Mouse (Mus musculus): ENCODE results near the gene Pamr1.

Pamr1 gene

GRCm38 (mm10) chr2:102549611-102550266, at the start of gene Pamr1:
Gene Pamr1, plus strand, starts transcription at chr2:102550012.
- peak; percentile 9 for DNase-seq

- no peak for DNase-seq
These were observed 42.2 kb upstream of the Pamr1 start for GRCm38 (mm10) chr2:102507633-102508032.

GRCm38 (mm10) chr2:102508154-102508553, 41.7 kb upstream of the Pamr1 start:
- no peak for DNase-seq

- no peak for DNase-seq
These were observed 29.9 kb upstream of the Pamr1 start for GRCm38 (mm10) chr2:102519956-102520355.

- no peak for DNase-seq
These were observed 22.2 kb upstream of the Pamr1 start for GRCm38 (mm10) chr2:102527563-102527962.

- DNase-seq = no peak
These were observed 16.4 kb upstream of the Pamr1 start for GRCm38 (mm10) chr2:102533437-102533836.

GRCm38 (mm10) chr2:102536766-102537165, 13.0 kb upstream of the Pamr1 start:
- no peak for DNase-seq

GRCm38 (mm10) chr2:102540438-102541230, 9.2 kb upstream of the Pamr1 start:
- no peak for DNase-seq

- no peak for DNase-seq
These were observed 8.2 kb upstream of the Pamr1 start for GRCm38 (mm10) chr2:102541404-102542125.

- DNase-seq = no peak
These were observed 5.7 kb upstream of the Pamr1 start for GRCm38 (mm10) chr2:102543961-102544719.

- DNase-seq = no peak
These were observed 1.2 kb downstream of the Pamr1 start for GRCm38 (mm10) chr2:102550910-102551582.

- no peak for DNase-seq
These were observed 1.8 kb downstream of the Pamr1 start for GRCm38 (mm10) chr2:102551594-102551993.

- no peak for DNase-seq
These were observed 2.3 kb downstream of the Pamr1 start for GRCm38 (mm10) chr2:102552095-102552537.

- DNase-seq = no peak
These were observed 7.3 kb downstream of the Pamr1 start for GRCm38 (mm10) chr2:102557085-102557484.

- DNase-seq = no peak
These were observed 9.2 kb downstream of the Pamr1 start for GRCm38 (mm10) chr2:102558965-102559364.

GRCm38 (mm10) chr2:102563848-102564247, 14.0 kb downstream of the Pamr1 start:
- DNase-seq = no peak

GRCm38 (mm10) chr2:102579248-102579647, 29.4 kb downstream of the Pamr1 start:
- no peak for DNase-seq

GRCm38 (mm10) chr2:102589977-102590376, 40.2 kb downstream of the Pamr1 start:
- peak; percentile 39 for DNase-seq

- no peak for DNase-seq
These were observed 44.7 kb downstream of the Pamr1 start for GRCm38 (mm10) chr2:102594535-102594934.

- DNase-seq = no peak
These were observed 45.8 kb downstream of the Pamr1 start for GRCm38 (mm10) chr2:102595395-102596130.

- DNase-seq = no peak
These were observed 49.3 kb downstream of the Pamr1 start for GRCm38 (mm10) chr2:102598911-102599721.

All from cerebellum, adult 8-10 months (tissue).